Mouse (Mus musculus): ENCODE data around the gene Xrcc5. TPM values are rescaled to one million over a fixed set of nuclear protein-coding genes. Genes with fewer than 3 reads are reported as not detected.
A peak's percentile ranks its signal among the peaks of the same experiment; 100 is the strongest.

Xrcc5 gene
- polyA plus RNA-seq, 1 experiment = 13.3 TPM

GRCm38 (mm10) chr1:72354856-72355255 lies 47.6 kb downstream of the Xrcc5 start:
- no peak for DNase-seq
- Histone ChIP-seq H3K27ac (ENCODE audit: insufficient read depth, low read length) (no peak overlapping the region), H3K4me1 (ENCODE audit: control insufficient read depth, insufficient read depth, low read length) (no peaks in the 10 kb centered on the region), H3K27me3 (ENCODE audit: control insufficient read depth, insufficient read depth, low read length) (no peaks in the 10 kb centered on the region), H3K4me3 (replicated peaks; ENCODE audit: insufficient read depth, low read depth, low read length) (no peak overlapping the region)
- TF ChIP-seq POLR2A (IDR thresholded peaks at IDR 0.05; ENCODE audit: borderline replicate concordance, insufficient read depth, low read length) (no peak), CTCF (IDR thresholded peaks at IDR 0.05; ENCODE audit: borderline replicate concordance, insufficient read depth, low read depth, low read length) (no peak)
- 84% methylated on average over 2 of the region's 2 CpGs for WGBS

GRCm38 (mm10) chr1:72358216-72358615 lies 51.0 kb downstream of the Xrcc5 start:
- WGBS = 56% methylated on average over 2 of the region's 2 CpGs
- TF ChIP-seq CTCF (IDR thresholded peaks at IDR 0.05; ENCODE audit: borderline replicate concordance, insufficient read depth, low read depth, low read length) = no peak
- TF ChIP-seq POLR2A (IDR thresholded peaks at IDR 0.05; ENCODE audit: borderline replicate concordance, insufficient read depth, low read length) = no peak

GRCm38 (mm10) chr1:72359462-72359861 lies 52.2 kb downstream of the Xrcc5 start:
- H3K27ac ChIP-seq (ENCODE audit: insufficient read depth, low read length) = no peak overlapping the region
- TF ChIP-seq CTCF (IDR thresholded peaks at IDR 0.05; ENCODE audit: borderline replicate concordance, insufficient read depth, low read depth, low read length) (no peak), POLR2A (IDR thresholded peaks at IDR 0.05; ENCODE audit: borderline replicate concordance, insufficient read depth, low read length) (no peak)
- no peaks in the 10 kb centered on the region for H3K4me1 ChIP-seq (ENCODE audit: control insufficient read depth, insufficient read depth, low read length)
- 97% methylated on average over 2 of the region's 2 CpGs for WGBS
- H3K27me3 ChIP-seq (ENCODE audit: control insufficient read depth, insufficient read depth, low read length) = no peaks in the 10 kb centered on the region
- H3K4me3 ChIP-seq (replicated peaks; ENCODE audit: insufficient read depth, low read depth, low read length) = no peak overlapping the region
- DNase-seq = no peak

More at GRCm38 (mm10) chr1:72358216-72358615, 51.0 kb downstream of the Xrcc5 start:
- H3K27me3 ChIP-seq (ENCODE audit: control insufficient read depth, insufficient read depth, low read length) = no peaks in the 10 kb centered on the region
- no peak overlapping the region for H3K27ac ChIP-seq (ENCODE audit: insufficient read depth, low read length)
- H3K4me1 ChIP-seq (ENCODE audit: control insufficient read depth, insufficient read depth, low read length) = no peaks in the 10 kb centered on the region
- H3K4me3 ChIP-seq (replicated peaks; ENCODE audit: insufficient read depth, low read depth, low read length) = no peak overlapping the region
- DNase-seq = no peak

- TF ChIP-seq POLR2A (IDR thresholded peaks at IDR 0.05; ENCODE audit: borderline replicate concordance, insufficient read depth, low read length) (no peak), CTCF (IDR thresholded peaks at IDR 0.05; ENCODE audit: borderline replicate concordance, insufficient read depth, low read depth, low read length) (no peak)
- Histone ChIP-seq H3K27me3 (ENCODE audit: control insufficient read depth, insufficient read depth, low read length) (no peaks in the 10 kb centered on the region), H3K27ac (ENCODE audit: insufficient read depth, low read length) (no peak overlapping the region), H3K4me1 (ENCODE audit: control insufficient read depth, insufficient read depth, low read length) (no peaks in the 10 kb centered on the region), H3K4me3 (replicated peaks; ENCODE audit: insufficient read depth, low read depth, low read length) (no peak overlapping the region)
- 94% methylated on average over 4 of the region's 4 CpGs for WGBS
- no peak for DNase-seq
Observed at GRCm38 (mm10) chr1:72360809-72361208, 53.6 kb downstream of the Xrcc5 start.

- DNase-seq = no peak
- H3K4me1 ChIP-seq (ENCODE audit: control insufficient read depth, insufficient read depth, low read length) = no peaks in the 10 kb centered on the region
- H3K4me3 ChIP-seq (replicated peaks; ENCODE audit: insufficient read depth, low read depth, low read length) = no peak overlapping the region
- WGBS = 84% methylated on average over 8 of the region's 8 CpGs
- no peaks in the 10 kb centered on the region for H3K27me3 ChIP-seq (ENCODE audit: control insufficient read depth, insufficient read depth, low read length)
- TF ChIP-seq CTCF (IDR thresholded peaks at IDR 0.05; ENCODE audit: borderline replicate concordance, insufficient read depth, low read depth, low read length) (no peak), POLR2A (IDR thresholded peaks at IDR 0.05; ENCODE audit: borderline replicate concordance, insufficient read depth, low read length) (no peak)
- no peak overlapping the region for H3K27ac ChIP-seq (ENCODE audit: insufficient read depth, low read length)
Observed at GRCm38 (mm10) chr1:72364661-72365060, 57.4 kb downstream of the Xrcc5 start.

- Histone ChIP-seq H3K27ac (ENCODE audit: insufficient read depth, low read length) (no peak overlapping the region), H3K27me3 (ENCODE audit: control insufficient read depth, insufficient read depth, low read length) (no peaks in the 10 kb centered on the region), H3K4me3 (replicated peaks; ENCODE audit: insufficient read depth, low read depth, low read length) (no peak overlapping the region), H3K4me1 (ENCODE audit: control insufficient read depth, insufficient read depth, low read length) (no peaks in the 10 kb centered on the region)
- DNase-seq = peak in 1 of 2 experiments; percentile 4
- WGBS = 93% methylated on average over 1 of the region's 1 CpGs
- TF ChIP-seq CTCF (IDR thresholded peaks at IDR 0.05; ENCODE audit: borderline replicate concordance, insufficient read depth, low read depth, low read length) (no peak), POLR2A (IDR thresholded peaks at IDR 0.05; ENCODE audit: borderline replicate concordance, insufficient read depth, low read length) (no peak)
Observed at GRCm38 (mm10) chr1:72372512-72372911, 65.3 kb downstream of the Xrcc5 start.

GRCm38 (mm10) chr1:72372913-72373312 lies 65.7 kb downstream of the Xrcc5 start:
- Histone ChIP-seq H3K27me3 (ENCODE audit: control insufficient read depth, insufficient read depth, low read length) (no peaks in the 10 kb centered on the region), H3K4me3 (replicated peaks; ENCODE audit: insufficient read depth, low read depth, low read length) (no peak overlapping the region), H3K27ac (ENCODE audit: insufficient read depth, low read length) (no peak overlapping the region), H3K4me1 (ENCODE audit: control insufficient read depth, insufficient read depth, low read length) (no peaks in the 10 kb centered on the region)
- TF ChIP-seq POLR2A (IDR thresholded peaks at IDR 0.05; ENCODE audit: borderline replicate concordance, insufficient read depth, low read length) = no peak
- no peak for TF ChIP-seq CTCF (IDR thresholded peaks at IDR 0.05; ENCODE audit: borderline replicate concordance, insufficient read depth, low read depth, low read length)
- 97% methylated on average over 3 of the region's 3 CpGs for WGBS
- no peak for DNase-seq

- no peak overlapping the region for H3K27ac ChIP-seq (ENCODE audit: insufficient read depth, low read length)
- no peak for DNase-seq
- 77% methylated on average over 6 of the region's 6 CpGs for WGBS
Observed at GRCm38 (mm10) chr1:72373648-72374047, 66.4 kb downstream of the Xrcc5 start.

More at GRCm38 (mm10) chr1:72373648-72374047, 66.4 kb downstream of the Xrcc5 start:
- Histone ChIP-seq H3K4me3 (replicated peaks; ENCODE audit: insufficient read depth, low read depth, low read length) (no peak overlapping the region), H3K4me1 (ENCODE audit: control insufficient read depth, insufficient read depth, low read length) (no peaks in the 10 kb centered on the region), H3K27me3 (ENCODE audit: control insufficient read depth, insufficient read depth, low read length) (no peaks in the 10 kb centered on the region)
- TF ChIP-seq POLR2A (IDR thresholded peaks at IDR 0.05; ENCODE audit: borderline replicate concordance, insufficient read depth, low read length) (no peak), CTCF (IDR thresholded peaks at IDR 0.05; ENCODE audit: borderline replicate concordance, insufficient read depth, low read depth, low read length) (no peak)
